Mouse (Mus musculus) cerebellum, adult 2 months (tissue): Measurements from ENCODE around the gene Actl10.

Source experiments
- CTCF ChIP-seq: fragments of 200-500 bp; IDR thresholded peaks from 2 replicates; pipeline ENCODE4 v1.5.1; 2011; ENCODE audit warnings: low read depth, mild to moderate bottlenecking, control low read depth, low read length, moderate library complexity, borderline replicate concordance; ENCODE audit not compliant: insufficient read depth
- POLR2A ChIP-seq: fragments of 200-500 bp; IDR thresholded peaks from 2 replicates; pipeline ENCODE4 v1.6.1; 2011; ENCODE audit warnings: low read length, control low read depth, borderline replicate concordance; ENCODE audit not compliant: insufficient read depth

- TF ChIP-seq CTCF (no peak), POLR2A (no peak)
Observed at GRCm38 (mm10) chr2:154507076-154507475, 44.5 kb upstream of the Actl10 start.
